Mouse (Mus musculus) kidney, embryonic 14.5 days (tissue): ENCODE data around the gene 4930404H24Rik. TPM values are rescaled to one million over a fixed set of nuclear protein-coding genes. Genes with fewer than 3 reads are reported as not detected.
A peak's percentile ranks its signal among the peaks of the same experiment; 100 is the strongest.

Experiments used
- ATAC-seq: fragments of 200-750 bp; cut with Nextera tagmentation; 2 replicates; pipeline ENCODE4 v1.8.0; 2017; ENCODE audit warnings: moderate number of reproducible peaks, mild to moderate bottlenecking, moderate TSS enrichment, moderate library complexity; ENCODE audit not compliant: low FRiP score, low TSS enrichment
- H3K27ac ChIP-seq: fragments of 300-500 bp; sonication (generic); 2 replicates; pipeline ENCODE4 v1.5.1; 2014; ENCODE audit warnings: low read depth, mild to moderate bottlenecking, low read length, moderate library complexity, mixed read lengths
- H3K27me3 ChIP-seq: fragments of 300-500 bp; sonication (generic); 2 replicates; pipeline ENCODE4 v1.6.1; 2014; ENCODE audit warnings: mild to moderate bottlenecking, low read length; ENCODE audit not compliant: control insufficient read depth, insufficient read depth
- H3K36me3 ChIP-seq: fragments of 300-500 bp; sonication (generic); 2 replicates; pipeline ENCODE4 v1.6.1; 2014; ENCODE audit warnings: low read length, mixed read lengths; ENCODE audit not compliant: control insufficient read depth, insufficient read depth
- H3K4me1 ChIP-seq: fragments of 300-500 bp; sonication (generic); 2 replicates; pipeline ENCODE4 v1.6.1; 2014; ENCODE audit warnings: low read length, mixed read lengths; ENCODE audit not compliant: control insufficient read depth, insufficient read depth
- H3K4me2 ChIP-seq: fragments of 300-500 bp; sonication (generic); replicated peaks from 2 replicates; pipeline ENCODE4 v1.6.1; 2014; ENCODE audit warnings: low read depth, mild to moderate bottlenecking, low read length
- H3K4me3 ChIP-seq: fragments of 300-500 bp; sonication (generic); 2 replicates; pipeline ENCODE4 v1.5.1; 2014; ENCODE audit warnings: mild to moderate bottlenecking, low read length
- H3K9ac ChIP-seq: fragments of 300-500 bp; sonication (generic); 2 replicates; pipeline ENCODE4 v1.6.1; 2014; ENCODE audit warnings: low read depth, mild to moderate bottlenecking, low read length, moderate library complexity
- H3K9me3 ChIP-seq: fragments of 300-500 bp; sonication (generic); 2 replicates; pipeline ENCODE4 v1.6.1; 2016; ENCODE audit warnings: low read length; ENCODE audit not compliant: control insufficient read depth
- WGBS: fragments of 180-500 bp; shearing (Covaris S2); extraction: QIAGEN DNeasy Blood & Tissue Kit; methylation state at CpG from one replicate; pipeline ENCODE4 v1.1.7; 2014; 5-methylcytosine and 5-hydroxymethylcytosine counted together
- polyA plus RNA-seq: library from polyadenylated mRNA; unstranded; fragments of >200 nt; fragmentation: Nextera tagmentation; extraction: Ambion mirVana; gene quantifications from 2 replicates; pipeline ENCODE4 v1.2.1, GENCODE M21; 2014

The 4930404H24Rik gene
- polyA plus RNA-seq, 1 experiment from 2014 or later: not detected

DNA sequence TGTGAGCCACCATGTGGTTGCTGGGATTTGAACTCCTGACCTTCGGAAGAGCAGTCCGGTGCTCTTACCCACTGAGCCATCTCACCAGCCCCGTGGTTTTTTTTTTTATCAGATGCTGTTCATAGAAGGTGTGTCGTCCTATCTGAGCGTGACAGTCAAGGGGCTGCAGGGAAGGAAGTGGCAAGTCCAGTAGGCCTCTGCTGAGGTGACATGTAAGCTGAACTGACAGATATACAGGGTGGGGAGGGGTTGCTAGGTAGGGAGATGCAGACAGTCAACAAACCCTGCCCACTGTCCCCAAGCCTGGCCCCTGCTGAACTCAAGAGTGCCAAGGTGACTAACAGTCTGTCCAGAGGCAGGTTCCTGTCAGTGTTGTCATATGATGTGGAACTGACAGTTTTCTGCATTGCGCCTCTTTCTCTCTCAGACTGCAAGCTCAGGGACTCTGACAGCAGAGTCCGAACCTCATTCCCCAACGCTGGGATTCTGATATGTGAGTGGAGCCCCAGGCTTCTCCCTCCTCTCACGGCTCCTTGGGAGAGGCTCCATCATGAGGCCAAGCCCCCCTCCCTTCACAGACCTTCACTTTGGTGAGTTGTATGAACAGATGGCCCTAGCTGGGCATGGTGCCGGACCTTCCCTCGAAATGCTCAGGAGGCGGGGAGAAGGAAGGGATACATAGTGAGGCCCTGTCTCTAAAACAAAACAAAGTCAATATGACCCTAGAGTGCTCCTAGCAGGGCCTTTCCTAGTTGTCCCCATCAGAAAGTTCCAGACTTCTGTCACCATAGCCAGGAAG is 38.4 kb upstream of the 4930404H24Rik start:
- Histone ChIP-seq H3K36me3 (no peaks in the 10 kb centered on the region), H3K4me1 (peaks cover 10% of the 10 kb centered on the region), H3K27ac (no peak overlapping the region), H3K9ac (no peak overlapping the region), H3K4me2 (no peak overlapping the region), H3K27me3 (no peaks in the 10 kb centered on the region), H3K9me3 (no peaks in the 10 kb centered on the region), H3K4me3 (no peak overlapping the region)
- ATAC-seq: no peak
- WGBS: 63% methylated on average over 12 of the region's 12 CpGs

DNA sequence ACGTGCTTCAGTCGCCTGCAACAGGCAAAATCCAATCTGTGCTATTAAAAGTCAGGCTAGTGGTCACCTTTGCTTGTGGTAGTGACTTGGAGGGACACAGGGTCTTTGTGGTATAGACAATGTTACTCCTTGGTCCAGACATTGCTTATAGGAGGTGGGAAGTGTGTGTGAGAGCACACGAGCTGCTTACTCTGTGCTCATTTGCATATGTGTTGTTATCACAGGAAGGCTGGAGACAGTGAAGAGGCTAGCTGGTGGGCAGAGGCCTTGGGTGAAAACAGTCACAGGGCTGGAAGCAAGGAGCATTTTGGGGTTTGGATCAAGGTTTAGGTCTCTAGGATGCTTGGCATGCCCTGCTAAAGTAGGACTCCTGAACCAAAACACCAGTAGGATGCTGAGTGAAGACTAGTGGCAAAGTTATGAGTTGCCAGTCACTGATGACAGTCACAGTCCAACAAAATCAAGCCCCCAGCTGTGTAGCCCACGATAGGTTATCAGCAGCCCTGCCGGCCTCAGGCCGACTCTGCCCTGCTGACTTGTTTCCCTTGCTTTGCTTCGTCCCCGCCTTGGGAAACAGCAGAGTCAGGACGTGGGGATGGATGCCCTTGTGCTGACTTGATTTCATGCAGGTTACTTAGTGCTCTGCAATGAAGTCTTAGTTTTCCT is 37.6 kb upstream of the 4930404H24Rik start:
- Histone ChIP-seq H3K36me3 (no peaks in the 10 kb centered on the region), H3K9ac (no peak overlapping the region), H3K9me3 (no peaks in the 10 kb centered on the region), H3K27ac (no peak overlapping the region), H3K4me2 (no peak overlapping the region), H3K27me3 (no peaks in the 10 kb centered on the region), H3K4me1 (peaks cover 10% of the 10 kb centered on the region), H3K4me3 (no peak overlapping the region)
- 61% methylated on average over 9 of the region's 9 CpGs for WGBS
- no peak for ATAC-seq

DNA sequence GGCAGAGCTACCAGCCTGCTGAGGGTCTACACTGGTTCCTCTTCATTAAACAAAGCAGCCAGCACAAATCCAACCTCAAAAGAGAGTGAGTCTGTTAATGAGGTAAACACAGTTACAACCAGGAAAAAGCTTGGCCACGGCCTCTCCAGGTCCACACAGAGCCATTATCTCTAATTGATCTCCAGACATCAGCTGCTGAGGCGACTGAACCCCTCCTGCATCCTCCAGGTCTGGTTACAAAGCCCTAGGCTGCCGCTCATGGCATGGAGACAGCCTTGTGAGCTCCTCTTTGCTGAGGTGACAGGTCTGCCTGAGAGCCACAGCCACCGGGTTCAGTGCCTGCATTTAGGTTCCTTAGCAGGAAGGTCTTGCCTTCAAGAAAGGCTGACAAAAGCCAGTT is 35.1 kb upstream of the 4930404H24Rik start:
- no peak overlapping the region; the same call in 1 of the 2 replicates for H3K9ac ChIP-seq
- H3K27ac ChIP-seq: peak overlapping the region; percentile 38; the same call in 1 of the 2 replicates
- WGBS: 19% methylated on average over 4 of the region's 4 CpGs
- H3K4me1 ChIP-seq: peaks cover 13% of the 10 kb centered on the region
- no peak overlapping the region for H3K4me2 ChIP-seq
- H3K36me3 ChIP-seq: no peaks in the 10 kb centered on the region
- ATAC-seq: no peak
- no peak overlapping the region for H3K4me3 ChIP-seq
- no peaks in the 10 kb centered on the region for H3K9me3 ChIP-seq
- no peaks in the 10 kb centered on the region for H3K27me3 ChIP-seq

DNA sequence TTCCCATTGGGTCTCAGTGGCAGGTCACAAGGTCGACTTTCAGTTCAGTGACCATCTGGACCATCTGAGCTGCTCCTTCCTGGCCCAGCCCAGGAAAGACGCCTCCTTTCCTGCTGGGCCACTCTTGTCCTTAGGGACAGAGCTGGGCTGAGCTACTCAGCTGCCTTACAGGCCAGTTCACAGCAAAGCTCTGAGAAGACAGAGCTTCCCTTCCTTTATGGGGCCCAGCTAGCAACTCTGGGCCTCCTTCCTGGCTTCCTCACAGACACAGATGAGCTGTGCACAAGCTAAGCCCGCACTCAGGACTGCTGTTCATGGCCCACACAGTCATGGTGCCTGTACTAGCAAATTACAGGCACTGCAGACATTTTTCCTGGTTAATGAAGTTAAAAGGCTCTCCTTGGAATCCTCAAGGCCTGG is 34.6 kb upstream of the 4930404H24Rik start:
- Histone ChIP-seq H3K27me3 (no peaks in the 10 kb centered on the region), H3K36me3 (no peaks in the 10 kb centered on the region), H3K4me3 (no peak overlapping the region), H3K4me2 (no peak overlapping the region), H3K4me1 (peaks cover 13% of the 10 kb centered on the region), H3K9me3 (no peaks in the 10 kb centered on the region), H3K9ac (no peak overlapping the region), H3K27ac (peak overlapping the region; percentile 38; the same call in 1 of the 2 replicates)
- 0 out of 2 replicates have a peak, but pooled peaks have one; percentile 33 for ATAC-seq
- WGBS: 26% methylated on average over 3 of the region's 3 CpGs

DNA sequence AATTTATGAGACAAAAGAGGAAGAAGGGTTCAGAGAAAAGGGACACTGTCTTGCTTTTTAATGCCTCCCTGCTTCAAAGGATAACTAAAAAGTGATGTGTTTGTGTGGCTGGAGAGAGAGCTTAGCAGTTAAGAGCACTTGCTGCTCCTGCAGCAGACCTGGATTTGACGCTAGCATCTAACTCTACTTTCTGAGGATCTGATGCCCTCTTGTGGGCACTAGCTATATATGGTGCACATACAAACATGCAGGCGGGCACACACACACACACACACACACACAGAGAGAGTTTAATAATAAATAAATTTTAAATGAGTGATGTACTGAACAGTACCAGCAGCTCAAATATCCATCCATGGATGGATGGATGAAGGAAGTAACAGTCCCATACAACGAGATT is 29.3 kb upstream of the 4930404H24Rik start:
- H3K4me3 ChIP-seq: no peak overlapping the region
- H3K4me2 ChIP-seq: no peak overlapping the region
- WGBS: 84% methylated on average over 3 of the region's 3 CpGs
- no peak overlapping the region for H3K27ac ChIP-seq
- H3K4me1 ChIP-seq: peaks cover 5% of the 10 kb centered on the region; the same call in 1 of the 2 replicates
- H3K27me3 ChIP-seq: no peaks in the 10 kb centered on the region
- no peaks in the 10 kb centered on the region for H3K36me3 ChIP-seq
- ATAC-seq: no peak
- H3K9ac ChIP-seq: no peak overlapping the region
- no peaks in the 10 kb centered on the region for H3K9me3 ChIP-seq

DNA sequence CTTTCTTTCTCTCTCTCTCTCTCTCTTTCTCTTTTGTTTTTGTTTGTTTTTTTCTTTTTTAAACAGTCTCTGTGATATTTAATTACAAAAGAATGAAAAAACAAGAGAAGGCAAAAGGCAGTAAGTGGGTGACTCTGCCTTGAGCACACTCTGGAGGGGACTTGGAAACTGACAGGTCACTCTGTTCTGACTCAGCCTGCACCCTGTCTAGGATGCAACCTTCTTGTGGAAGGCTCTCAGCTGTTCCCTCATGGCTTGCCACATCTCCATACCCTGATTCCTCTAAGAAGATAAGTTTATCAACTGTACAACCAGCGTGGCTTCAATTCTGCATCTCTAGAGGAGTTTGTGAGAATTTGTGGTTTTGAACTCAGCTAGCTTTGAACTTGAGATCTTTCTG is 25.2 kb upstream of the 4930404H24Rik start:
- Histone ChIP-seq H3K4me3 (no peak overlapping the region), H3K36me3 (no peaks in the 10 kb centered on the region), H3K9me3 (no peaks in the 10 kb centered on the region), H3K9ac (no peak overlapping the region), H3K4me2 (no peak overlapping the region), H3K27ac (no peak overlapping the region), H3K27me3 (no peaks in the 10 kb centered on the region), H3K4me1 (peaks cover 18% of the 10 kb centered on the region; the same call in 1 of the 2 replicates)
- no peak for ATAC-seq
- WGBS: 87% methylated on average over 1 of the region's 1 CpGs

DNA sequence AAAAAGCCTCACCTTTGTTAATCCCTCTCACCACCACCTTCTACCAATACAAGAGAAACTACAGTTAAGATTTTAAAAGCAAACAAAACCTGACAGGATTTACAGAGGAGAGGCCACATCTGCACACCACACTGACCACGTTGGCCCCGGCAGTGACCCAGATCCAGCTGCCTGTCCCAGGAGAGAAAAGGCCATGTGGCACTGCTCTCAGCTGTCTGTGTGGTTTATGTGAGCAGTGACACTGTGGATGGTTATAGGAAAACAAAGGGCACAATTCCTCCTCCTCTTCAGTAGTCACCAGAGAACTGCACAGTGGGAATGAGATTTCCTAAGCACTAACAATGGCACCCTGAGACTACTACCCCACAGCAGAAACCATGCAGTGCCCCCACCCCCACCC is 23.3 kb upstream of the 4930404H24Rik start:
- Histone ChIP-seq H3K27ac (peak overlapping the region; percentile 59; the same call in 1 of the 2 replicates), H3K9ac (no peak overlapping the region), H3K4me2 (no peak overlapping the region), H3K9me3 (no peaks in the 10 kb centered on the region), H3K4me3 (no peak overlapping the region), H3K27me3 (no peaks in the 10 kb centered on the region), H3K4me1 (peaks cover 19% of the 10 kb centered on the region), H3K36me3 (no peaks in the 10 kb centered on the region)
- 0% methylated on average over 2 of the region's 2 CpGs for WGBS
- peak; percentile 70 for ATAC-seq

DNA sequence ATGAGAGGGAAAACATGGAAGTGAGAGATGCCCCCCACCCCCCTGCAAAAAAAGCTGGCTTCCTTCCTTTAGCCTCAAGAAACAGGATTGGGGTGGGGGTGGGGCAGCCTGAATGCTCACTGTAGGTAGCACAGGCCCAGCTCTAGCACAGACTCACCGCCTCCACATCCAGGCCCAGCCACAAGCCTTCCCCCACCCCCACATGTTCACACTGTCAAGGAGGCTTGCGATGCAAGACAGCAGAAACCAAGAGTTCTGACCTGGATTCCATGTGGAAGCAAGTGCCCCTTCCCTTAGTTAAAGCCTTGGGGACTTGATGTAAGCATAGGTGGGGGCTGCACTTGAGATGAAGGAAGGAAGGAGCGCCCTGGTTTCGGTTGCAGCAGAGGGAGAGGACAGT is 22.8 kb upstream of the 4930404H24Rik start:
- 19% methylated on average over 4 of the region's 4 CpGs for WGBS
- Histone ChIP-seq H3K36me3 (no peaks in the 10 kb centered on the region), H3K9ac (no peak overlapping the region), H3K27me3 (no peaks in the 10 kb centered on the region), H3K4me2 (no peak overlapping the region), H3K4me3 (no peak overlapping the region), H3K27ac (peak overlapping the region; percentile 59; the same call in 1 of the 2 replicates), H3K9me3 (no peaks in the 10 kb centered on the region), H3K4me1 (peaks cover 24% of the 10 kb centered on the region)
- peak; percentile 76 for ATAC-seq

DNA sequence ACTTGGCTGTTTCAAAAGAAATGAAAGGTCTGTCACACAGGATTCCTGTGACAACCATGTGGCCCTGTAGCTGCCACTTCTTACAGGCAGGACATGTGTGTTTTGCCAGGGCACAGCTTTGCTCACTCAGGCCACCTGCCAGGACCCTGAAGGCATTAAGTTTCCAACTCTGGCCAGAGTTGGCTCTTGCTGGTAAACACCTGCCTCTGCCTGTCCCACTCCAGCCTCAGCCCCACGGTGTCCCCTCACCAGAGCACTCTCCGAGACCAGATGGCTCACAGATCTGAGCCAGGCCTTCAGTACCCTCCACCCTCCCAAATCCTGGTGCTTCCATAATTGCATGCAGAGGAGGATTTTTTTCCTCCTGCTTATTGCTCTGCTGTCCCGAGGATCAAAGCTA is 21.6 kb upstream of the 4930404H24Rik start:
- no peaks in the 10 kb centered on the region for H3K27me3 ChIP-seq
- H3K9ac ChIP-seq: 0 out of 2 replicates have a peak overlapping the region, but pooled peaks have one; percentile 8
- 37% methylated on average over 3 of the region's 3 CpGs for WGBS
- no peak for ATAC-seq
- no peak overlapping the region for H3K4me2 ChIP-seq
- peak overlapping the region; percentile 59; the same call in 1 of the 2 replicates for H3K27ac ChIP-seq
- peaks cover 36% of the 10 kb centered on the region for H3K4me1 ChIP-seq
- H3K9me3 ChIP-seq: no peaks in the 10 kb centered on the region
- no peak overlapping the region for H3K4me3 ChIP-seq
- H3K36me3 ChIP-seq: no peaks in the 10 kb centered on the region
